Mouse (Mus musculus) heart, embryonic 10.5 days (tissue): ENCODE measurements around the gene Fbxo10. TPM values are rescaled to one million over a fixed set of nuclear protein-coding genes. Genes with fewer than 3 reads are reported as not detected.
"Not testable (repeated sequence)": the region's sequence is repeated elsewhere in the genome, so short reads cannot be mapped to it uniquely, and the experiment has no call there.

Source experiments
- DNase-seq: peaks from one replicate; pipeline ENCODE4 v3.0.0-alpha.2; 2017; ENCODE audit warnings: low spot score
- H3K27ac ChIP-seq: fragments of 300-500 bp; sonication (generic); 2 replicates; pipeline ENCODE4 v1.5.1; 2016; ENCODE audit warnings: mild to moderate bottlenecking
- H3K27me3 ChIP-seq: fragments of 300-500 bp; sonication (generic); 2 replicates; pipeline ENCODE4 v1.6.1; 2016; ENCODE audit warnings: mild to moderate bottlenecking; ENCODE audit not compliant: poor library complexity, insufficient read depth, severe bottlenecking
- H3K36me3 ChIP-seq: fragments of 300-500 bp; sonication (generic); 2 replicates; pipeline ENCODE4 v1.6.1; 2016; ENCODE audit warnings: mild to moderate bottlenecking, moderate library complexity
- H3K4me1 ChIP-seq: fragments of 300-500 bp; sonication (generic); 2 replicates; pipeline ENCODE4 v1.6.1; 2016; ENCODE audit warnings: mild to moderate bottlenecking
- H3K4me3 ChIP-seq: fragments of 300-500 bp; sonication (generic); 2 replicates; pipeline ENCODE4 v1.5.1; 2016; ENCODE audit warnings: mild to moderate bottlenecking, moderate library complexity
- H3K9me3 ChIP-seq: fragments of 300-500 bp; sonication (generic); 2 replicates; pipeline ENCODE4 v1.6.1; 2016; ENCODE audit warnings: mild to moderate bottlenecking, moderate library complexity
- WGBS: fragments of 180-500 bp; shearing (Covaris S2); methylation state at CpG from one replicate; pipeline ENCODE4 v1.1.7; 2016; 5-methylcytosine and 5-hydroxymethylcytosine counted together
- polyA plus RNA-seq: library from polyadenylated mRNA; unstranded; fragments of >200 nt; fragmentation: Nextera tagmentation; extraction: Ambion mirVana; gene quantifications from 2 replicates; pipeline ENCODE4 v1.2.1, GENCODE M21; 2016

The Fbxo10 gene
- polyA plus RNA-seq = 12.0 and 13.4 TPM in 2 replicates

DNA sequence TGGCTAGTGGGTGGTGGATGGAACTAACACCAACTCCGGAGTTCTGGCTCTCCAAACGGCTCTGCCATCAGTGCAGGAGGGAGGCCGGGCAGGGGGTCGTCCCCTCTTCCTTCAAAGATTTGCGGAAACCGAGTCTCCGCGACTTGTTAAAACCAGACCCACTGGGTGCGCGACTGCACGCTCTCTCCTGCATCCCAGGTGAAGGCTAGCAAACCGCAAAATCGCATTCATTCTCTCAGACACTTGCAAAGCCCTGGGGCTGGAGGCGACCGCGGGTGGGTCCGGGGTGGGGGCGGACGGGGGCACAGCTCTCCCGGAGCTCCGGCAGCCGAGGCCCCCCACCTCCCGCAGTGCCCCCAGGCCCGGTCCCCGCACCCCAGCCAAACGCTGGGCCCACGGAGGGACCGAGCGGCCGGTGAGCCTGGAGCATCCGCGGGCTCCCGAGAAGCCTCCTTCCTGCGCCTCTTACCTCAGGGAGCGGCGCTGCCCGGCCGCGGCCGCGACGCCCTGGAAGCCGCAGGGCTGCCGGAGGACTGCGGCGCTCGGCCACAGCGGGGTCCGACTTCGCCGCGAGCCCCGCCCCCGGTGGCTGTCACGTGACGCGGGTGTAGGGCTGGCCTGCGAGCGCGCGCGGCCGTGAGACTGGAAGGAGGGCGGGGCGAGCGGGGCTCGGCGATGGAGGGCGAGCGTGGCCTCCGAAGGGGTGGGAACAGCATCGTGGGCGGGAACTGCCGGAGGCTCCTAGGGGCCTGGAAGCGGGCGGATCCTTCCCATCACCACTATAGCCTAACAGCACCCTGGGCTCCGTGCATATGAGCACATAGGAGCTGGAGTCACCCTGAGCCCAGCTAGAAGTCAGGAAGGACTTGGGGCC lies at the start of gene Fbxo10:
Gene Fbxo10 (minus strand): TSS at position 584 of the 874 bp plus-strand sequence.
- WGBS = under 1% methylated on average over 77 of the region's 77 CpGs
- Histone ChIP-seq H3K27ac (peak within 1 kb of the TSS; percentile 95), H3K4me1 (peaks cover 22% of the 10 kb centered on the region), H3K4me3 (peak within 1 kb of the TSS; percentile 96), H3K9me3 (no peaks in the 10 kb centered on the region), H3K27me3 (no peaks in the 10 kb centered on the region), H3K36me3 (no peaks in the 10 kb centered on the region)
- peak; percentile 97 for DNase-seq

DNA sequence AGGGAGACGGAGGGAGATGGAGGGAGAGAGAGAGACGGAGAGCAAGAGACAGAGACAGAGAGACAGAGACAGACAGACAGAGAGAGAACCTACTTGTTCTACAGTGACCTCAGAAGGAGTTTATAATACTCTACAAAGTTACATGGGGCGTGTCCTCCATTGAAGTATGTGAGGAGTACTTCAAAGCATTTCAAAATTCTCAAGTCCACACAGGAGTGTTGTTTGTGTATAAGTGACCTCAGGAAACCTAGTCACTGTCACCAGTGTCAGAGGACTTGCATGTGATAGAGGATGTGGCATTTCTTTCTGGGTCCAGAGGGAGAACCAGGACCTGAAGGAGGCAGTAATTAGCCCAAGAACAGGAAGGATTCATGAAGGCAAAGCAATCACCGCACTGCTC lies 46.6 kb upstream of the Fbxo10 start:
- Histone ChIP-seq H3K36me3 (no peaks in the 10 kb centered on the region), H3K27me3 (no peaks in the 10 kb centered on the region), H3K4me3 (no peak overlapping the region), H3K4me1 (peaks cover 16% of the 10 kb centered on the region), H3K27ac (peak overlapping the region; percentile 56; the same call in 1 of the 2 replicates), H3K9me3 (no peaks in the 10 kb centered on the region)
- DNase-seq = no peak
- WGBS = 51% methylated on average over 4 of the region's 4 CpGs

DNA sequence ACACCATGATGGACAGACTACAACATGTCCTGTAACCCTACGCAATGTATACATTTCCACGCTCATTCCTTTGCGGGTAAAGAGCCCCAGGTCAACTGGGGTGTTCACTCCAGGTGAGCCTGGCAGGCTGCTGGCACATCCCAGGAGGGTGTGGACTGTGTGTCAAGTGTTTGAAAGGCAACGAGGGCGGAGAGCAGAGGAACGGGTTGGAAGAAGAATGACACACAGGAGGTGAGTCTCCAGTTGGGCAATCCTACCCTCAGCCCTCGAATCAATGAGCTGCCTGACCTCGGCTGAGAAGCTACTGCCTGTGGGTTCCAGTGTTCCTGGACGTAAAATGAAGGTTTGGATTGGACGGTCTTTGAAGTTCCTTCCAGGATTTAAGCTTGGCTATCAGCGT lies 36.9 kb upstream of the Fbxo10 start:
- no peak for DNase-seq
- no peaks in the 10 kb centered on the region for H3K9me3 ChIP-seq
- 82% methylated on average over 11 of the region's 11 CpGs for WGBS

DNA sequence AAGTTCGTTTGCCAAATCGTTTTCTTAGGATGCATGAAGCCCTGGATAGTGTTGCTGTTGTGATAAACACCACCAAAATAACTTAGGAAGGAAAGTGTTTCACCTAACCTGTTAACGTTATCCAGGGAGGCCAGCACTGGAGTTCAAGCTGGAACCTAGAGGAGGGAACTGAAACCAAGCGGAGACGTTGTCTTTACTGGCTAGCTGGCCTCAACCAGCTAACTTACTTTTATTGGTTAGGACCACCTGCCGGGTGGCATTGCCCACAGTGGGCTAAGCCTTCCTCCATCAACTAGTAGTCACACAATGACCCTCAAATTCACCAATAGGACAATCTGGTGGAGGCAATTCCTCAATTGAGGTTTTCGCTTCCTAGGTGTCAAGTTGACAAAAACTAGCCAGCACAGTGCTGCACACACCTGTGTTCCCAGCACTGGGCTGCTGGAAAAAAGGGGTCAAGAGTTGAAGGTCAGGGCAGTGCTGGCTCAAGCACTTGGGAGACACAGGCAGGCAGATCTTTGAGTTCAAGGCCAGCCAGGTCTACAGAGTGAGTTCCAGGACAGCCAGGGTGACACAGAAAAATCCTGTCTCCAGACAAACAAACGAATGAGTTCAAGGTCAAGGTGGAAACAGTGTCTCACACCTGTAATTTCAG lies 24.2 kb upstream of the Fbxo10 start:
- Histone ChIP-seq H3K27ac (peak overlapping the region; percentile 49), H3K9me3 (no peaks in the 10 kb centered on the region), H3K36me3 (peaks cover 21% of the 10 kb centered on the region), H3K4me1 (peaks cover 18% of the 10 kb centered on the region), H3K4me3 (peak overlapping the region; percentile 95; the same call in 1 of the 2 replicates), H3K27me3 (no peaks in the 10 kb centered on the region)
- 66% methylated on average over 8 of the region's 8 CpGs for WGBS
- DNase-seq = peak; percentile 47

More for the DNA sequence above, 36.9 kb upstream of the Fbxo10 start:
- Histone ChIP-seq H3K36me3 (no peaks in the 10 kb centered on the region), H3K27ac (no peak overlapping the region), H3K4me3 (no peak overlapping the region), H3K4me1 (no peaks in the 10 kb centered on the region), H3K27me3 (no peaks in the 10 kb centered on the region)

DNA sequence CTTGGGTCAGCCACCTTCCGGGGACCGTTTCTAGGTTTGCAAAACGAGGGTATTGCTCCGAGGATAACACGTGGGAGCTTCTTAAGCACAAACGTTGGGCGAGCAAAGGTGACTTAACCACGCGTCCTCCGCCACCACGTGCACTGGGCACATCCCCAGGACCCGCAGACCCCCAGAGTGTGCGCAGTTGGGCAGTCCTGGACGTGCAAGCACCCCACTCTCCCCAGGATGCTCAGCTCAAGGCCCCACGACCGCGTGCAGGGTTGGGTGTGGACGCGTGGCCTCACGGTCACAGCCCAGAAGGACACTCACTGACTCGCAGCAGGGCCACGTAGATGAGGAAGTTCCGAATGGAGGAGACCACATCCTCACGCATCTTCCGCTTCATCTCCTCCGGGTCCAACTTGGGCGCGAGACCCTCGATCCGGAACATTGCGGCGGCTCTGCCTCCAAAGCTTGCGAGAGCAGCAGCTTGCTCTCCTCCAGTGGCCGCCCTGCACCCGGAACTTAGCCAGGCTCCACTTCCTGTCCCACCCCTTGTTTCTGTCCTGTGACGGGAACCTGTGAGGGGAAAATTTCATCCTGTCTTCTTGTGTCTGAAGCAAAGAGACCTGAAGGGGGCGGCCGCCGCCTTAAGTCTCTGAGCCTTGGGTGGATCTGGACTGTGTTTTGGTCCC lies 23.3 kb upstream of the Fbxo10 start, which contains the start of gene Tomm5:
Gene Tomm5 (minus strand): TSS at position 514 of the 677 bp plus-strand sequence.
- H3K27ac ChIP-seq = peak within 1 kb of the TSS; percentile 93
- peaks cover 28% of the 10 kb centered on the region for H3K36me3 ChIP-seq
- peak within 1 kb of the TSS; percentile 95 for H3K4me3 ChIP-seq
- no peaks in the 10 kb centered on the region for H3K9me3 ChIP-seq
- peak; percentile 97 for DNase-seq
- WGBS = under 1% methylated on average over 39 of the region's 39 CpGs
- H3K27me3 ChIP-seq = no peaks in the 10 kb centered on the region
- peaks cover 18% of the 10 kb centered on the region for H3K4me1 ChIP-seq

DNA sequence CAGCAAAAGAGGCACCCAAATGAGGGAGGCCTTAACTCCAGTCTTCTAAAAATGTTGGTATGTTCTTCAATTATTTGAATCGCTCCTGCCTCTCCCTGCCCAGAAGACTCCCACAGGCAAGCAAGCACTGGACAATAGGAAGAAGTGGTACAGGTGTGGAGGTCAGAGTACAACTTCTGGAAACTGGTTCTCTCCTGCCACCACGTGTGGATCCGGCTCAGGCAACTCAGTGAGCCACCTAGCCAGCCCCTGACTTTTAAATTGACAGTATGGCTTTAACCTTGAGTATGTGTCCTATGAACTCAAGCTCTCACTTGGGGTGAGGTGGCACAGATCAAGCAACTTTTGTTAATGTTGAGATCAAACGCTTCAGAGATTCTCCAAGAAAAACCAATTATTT lies 22.7 kb upstream of the Fbxo10 start:
- peak overlapping the region; percentile 93 for H3K27ac ChIP-seq
- peak overlapping the region; percentile 95 for H3K4me3 ChIP-seq
- H3K27me3 ChIP-seq = no peaks in the 10 kb centered on the region
- peaks cover 35% of the 10 kb centered on the region for H3K36me3 ChIP-seq
- peak; percentile 75 for DNase-seq
- 7% methylated on average over 4 of the region's 4 CpGs for WGBS
- no peaks in the 10 kb centered on the region for H3K9me3 ChIP-seq
- H3K4me1 ChIP-seq = peaks cover 18% of the 10 kb centered on the region

DNA sequence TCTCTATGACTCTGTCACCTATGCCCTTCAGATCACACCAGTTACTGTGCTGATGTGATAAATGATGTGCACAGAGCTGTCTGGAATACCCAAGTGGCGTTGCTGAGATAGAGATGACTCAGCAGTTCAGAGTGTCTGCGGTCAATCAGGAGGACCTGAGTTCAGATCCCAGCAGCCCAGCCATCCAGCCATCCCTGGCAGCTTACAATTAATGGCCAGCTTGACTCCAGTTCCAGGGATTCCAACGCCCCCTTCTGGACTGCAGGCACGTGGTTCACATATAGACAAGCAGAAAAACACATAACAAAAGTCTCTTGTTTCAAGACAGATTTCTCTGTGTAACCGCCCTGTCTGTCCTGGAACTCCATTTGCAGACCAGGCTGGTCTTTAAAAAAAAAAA lies 22.0 kb upstream of the Fbxo10 start:
- DNase-seq = peak; percentile 64
- 74% methylated on average over 5 of the region's 5 CpGs for WGBS
- no peaks in the 10 kb centered on the region for H3K27me3 ChIP-seq
- H3K4me3 ChIP-seq = peak overlapping the region; percentile 95; the same call in 1 of the 2 replicates
- H3K36me3 ChIP-seq = peaks cover 36% of the 10 kb centered on the region
- H3K27ac ChIP-seq = no peak overlapping the region
- peaks cover 18% of the 10 kb centered on the region for H3K4me1 ChIP-seq
- no peaks in the 10 kb centered on the region for H3K9me3 ChIP-seq

DNA sequence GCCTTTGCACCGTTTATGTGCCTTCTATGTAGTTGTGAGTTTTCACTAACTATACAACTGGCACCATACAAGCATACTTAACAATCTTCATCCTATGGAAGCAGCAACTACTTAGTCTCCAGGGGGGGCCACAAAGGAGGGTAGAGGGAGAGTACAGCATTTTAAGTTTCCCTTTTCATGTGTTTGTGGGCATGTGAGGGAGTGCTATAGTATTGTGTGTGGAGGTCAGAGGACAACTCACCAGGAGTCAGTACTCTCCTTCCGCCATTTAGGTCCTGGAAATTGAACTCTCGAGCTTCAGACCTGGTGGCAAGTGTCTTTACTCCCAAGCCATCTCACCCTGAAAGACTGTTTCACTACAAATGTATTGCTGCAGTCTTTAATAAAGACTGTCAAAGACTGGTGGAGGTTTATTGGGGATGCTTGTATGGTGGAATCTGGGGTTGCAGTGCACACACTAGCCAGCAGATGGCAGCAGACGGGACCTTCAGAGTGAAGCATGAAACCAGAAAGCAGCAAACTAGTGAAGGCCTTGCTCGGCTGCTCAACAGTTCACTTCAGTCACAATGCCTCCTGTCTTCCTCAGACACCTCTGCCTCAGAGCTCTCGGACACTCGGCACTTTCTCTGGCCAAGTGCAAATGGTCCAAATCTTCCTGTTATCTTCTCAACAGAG lies 12.9 kb upstream of the Fbxo10 start:
- Histone ChIP-seq H3K9me3 (no peaks in the 10 kb centered on the region), H3K36me3 (peaks cover 8% of the 10 kb centered on the region), H3K27ac (no peak overlapping the region), H3K4me1 (no peaks in the 10 kb centered on the region), H3K4me3 (no peak overlapping the region), H3K27me3 (peaks cover 11% of the 10 kb centered on the region; the same call in 1 of the 2 replicates)
- 24% methylated on average over 7 of the region's 7 CpGs for WGBS
- DNase-seq = peak; percentile 80

DNA sequence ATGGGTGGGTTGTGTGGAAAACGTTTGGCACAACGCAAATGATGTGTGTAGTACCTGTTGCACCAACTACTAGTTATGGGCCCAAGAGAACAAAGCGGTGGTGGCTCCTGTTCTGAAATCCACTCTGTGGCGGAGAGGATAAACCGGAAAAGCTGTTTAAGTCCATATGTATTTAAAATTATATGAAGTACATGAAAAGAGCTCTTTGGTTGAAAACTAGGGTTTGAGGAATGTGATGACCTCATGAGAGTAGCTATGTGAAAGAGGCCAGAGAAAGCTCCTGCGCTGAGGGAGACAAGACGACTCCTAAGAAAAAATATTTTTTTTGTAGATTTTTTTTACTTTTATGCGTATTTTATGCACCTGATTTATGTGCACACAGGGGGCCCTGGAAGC lies 489 bp upstream of the Fbxo10 start:
- DNase-seq = no peak

DNA sequence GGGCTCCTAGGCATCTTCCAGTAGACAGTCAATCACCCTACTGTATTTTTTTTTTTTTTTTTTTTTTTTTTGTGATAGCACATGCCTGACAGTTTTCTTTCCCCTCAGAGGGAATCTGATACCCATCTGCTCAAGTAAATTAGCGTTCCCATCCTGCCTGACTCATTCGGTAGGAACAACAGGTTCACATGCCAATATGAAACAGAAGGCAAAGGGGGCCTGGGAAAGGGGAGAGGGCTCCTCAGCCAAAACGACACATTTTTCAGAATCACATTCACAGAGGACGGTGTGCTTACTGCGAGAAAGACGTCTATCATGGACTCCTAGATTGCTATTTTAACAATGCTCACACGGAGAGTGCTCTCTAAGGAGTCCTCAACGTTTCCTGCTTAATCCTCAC lies 917 bp downstream of the Fbxo10 start:
- Histone ChIP-seq H3K4me3 (peak overlapping the region; percentile 96), H3K27ac (no peak overlapping the region; the same call in 1 of the 2 replicates), H3K9me3 (no peaks in the 10 kb centered on the region), H3K36me3 (peaks cover 6% of the 10 kb centered on the region; the same call in 1 of the 2 replicates), H3K27me3 (no peaks in the 10 kb centered on the region), H3K4me1 (peaks cover 22% of the 10 kb centered on the region)
- no peak for DNase-seq
- WGBS = 4% methylated on average over 8 of the region's 8 CpGs

More for the DNA sequence above, 489 bp upstream of the Fbxo10 start:
- 44% methylated on average over 8 of the region's 8 CpGs for WGBS
- Histone ChIP-seq H3K27me3 (no peaks in the 10 kb centered on the region), H3K27ac (peak overlapping the region; percentile 95), H3K9me3 (no peaks in the 10 kb centered on the region), H3K4me3 (peak overlapping the region; percentile 96), H3K4me1 (peaks cover 22% of the 10 kb centered on the region), H3K36me3 (no peaks in the 10 kb centered on the region)

DNA sequence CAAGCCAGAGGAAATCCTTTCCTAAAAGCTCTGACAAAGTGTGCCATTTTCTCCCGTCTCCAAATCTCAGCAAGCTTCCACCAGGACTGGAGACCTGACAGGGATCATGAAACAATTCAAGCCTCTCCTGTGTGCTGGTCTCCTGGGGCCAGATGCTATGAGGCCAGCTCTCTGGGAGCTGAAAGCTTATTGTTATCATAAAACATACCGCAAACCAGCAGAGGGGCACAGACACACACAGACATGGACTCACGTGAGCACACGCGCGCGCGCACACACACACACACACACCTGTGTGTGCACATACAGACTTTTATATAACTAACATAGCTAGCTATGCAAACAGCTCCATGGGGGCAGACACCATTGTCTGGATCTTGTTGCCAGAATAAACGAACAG lies 1.5 kb downstream of the Fbxo10 start:
- no peak for DNase-seq
- peaks cover 7% of the 10 kb centered on the region; the same call in 1 of the 2 replicates for H3K36me3 ChIP-seq
- WGBS = 82% methylated on average over 9 of the region's 9 CpGs
- H3K27me3 ChIP-seq = no peaks in the 10 kb centered on the region
- H3K4me1 ChIP-seq = peaks cover 22% of the 10 kb centered on the region
- peak overlapping the region; percentile 96 for H3K4me3 ChIP-seq
- peak overlapping the region; percentile 6; the same call in 1 of the 2 replicates for H3K27ac ChIP-seq
- H3K9me3 ChIP-seq = no peaks in the 10 kb centered on the region

DNA sequence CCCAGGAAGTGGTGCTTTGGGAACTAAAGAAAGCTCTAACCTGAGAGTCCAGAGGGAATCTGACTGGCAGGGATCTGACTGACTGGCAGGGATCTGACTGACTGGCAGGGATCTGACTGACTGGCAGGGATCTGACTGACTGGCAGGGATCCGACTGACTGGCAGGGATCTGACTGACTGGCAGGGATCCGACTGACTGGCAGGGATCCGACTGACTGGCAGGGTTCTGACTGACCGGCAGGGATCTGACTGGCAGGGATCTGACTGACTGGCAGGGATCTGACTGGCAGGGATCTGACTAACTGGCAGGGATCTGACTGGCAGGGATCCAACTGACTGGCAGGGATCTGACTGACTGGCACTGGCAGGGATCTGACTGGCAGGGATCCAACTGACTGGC lies 3.4 kb downstream of the Fbxo10 start:
- not testable (repeated sequence) for H3K4me3 ChIP-seq, H3K27ac ChIP-seq, DNase-seq, H3K9me3 ChIP-seq, H3K27me3 ChIP-seq, H3K36me3 ChIP-seq
- H3K4me1 ChIP-seq = peaks cover 22% of the 10 kb centered on the region
- WGBS = 89% methylated on average over 4 of the region's 4 CpGs
